Mouse (Mus musculus) heart, adult 11 months (tissue): ENCODE measurements around the gene Prm2.

Experiments
- DNase-seq: peaks from one replicate; pipeline ENCODE4 v3.0.0; 2022

The Prm2 gene

GRCm38 (mm10) chr16:10773543-10773942 is 22.4 kb downstream of the Prm2 start:
- no peak for DNase-seq

- DNase-seq = no peak
These were observed 24.0 kb downstream of the Prm2 start for GRCm38 (mm10) chr16:10771769-10772510.

- DNase-seq = no peak
These were observed 25.2 kb downstream of the Prm2 start for GRCm38 (mm10) chr16:10770531-10771325.

GRCm38 (mm10) chr16:10769661-10770060 is 26.3 kb downstream of the Prm2 start:
- DNase-seq = no peak

- no peak for DNase-seq
These were observed 27.1 kb downstream of the Prm2 start for GRCm38 (mm10) chr16:10768821-10769220.

- DNase-seq = no peak
These were observed 28.8 kb downstream of the Prm2 start for GRCm38 (mm10) chr16:10767158-10767557.

- no peak for DNase-seq
These were observed 31.6 kb downstream of the Prm2 start for GRCm38 (mm10) chr16:10764323-10764722.

- peak; percentile 94 for DNase-seq
These were observed 32.2 kb downstream of the Prm2 start for GRCm38 (mm10) chr16:10763540-10764264.

GRCm38 (mm10) chr16:10762569-10763180 is 33.3 kb downstream of the Prm2 start:
- peak; percentile 94 for DNase-seq

- peak; percentile 97 for DNase-seq
These were observed 34.8 kb downstream of the Prm2 start for GRCm38 (mm10) chr16:10761182-10761581.

- no peak for DNase-seq
These were observed 39.8 kb downstream of the Prm2 start for GRCm38 (mm10) chr16:10756168-10756567.

- DNase-seq = no peak
These were observed 41.2 kb downstream of the Prm2 start for GRCm38 (mm10) chr16:10754521-10755296.

- DNase-seq = no peak
These were observed 46.1 kb downstream of the Prm2 start for GRCm38 (mm10) chr16:10749824-10750223.

GRCm38 (mm10) chr16:10749226-10749625 is 46.7 kb downstream of the Prm2 start:
- no peak for DNase-seq
